Mouse (Mus musculus): Measurements from ENCODE around the gene 2410004B18Rik.
"Not testable (repeated sequence)": the region's sequence is repeated elsewhere in the genome, so short reads cannot be mapped to it uniquely, and the experiment has no call there.

2410004B18Rik gene

GRCm38 (mm10) chr3:145937505-145938404, at the start of gene 2410004B18Rik:
2410004B18Rik (plus strand) TSS chr3:145938014.
- peak; percentile 91 to 93 for DNase-seq

- no peak for DNase-seq
These were observed 47.3 kb upstream of the 2410004B18Rik start for GRCm38 (mm10) chr3:145890346-145891132.

- DNase-seq, result no peak
These were observed 45.4 kb upstream of the 2410004B18Rik start for GRCm38 (mm10) chr3:145892451-145892850.

- no peak for DNase-seq
These were observed 43.7 kb upstream of the 2410004B18Rik start for GRCm38 (mm10) chr3:145894131-145894530.

- DNase-seq, result no peak
These were observed 40.1 kb upstream of the 2410004B18Rik start for GRCm38 (mm10) chr3:145897749-145898148.

- no peak for DNase-seq
These were observed 38.0 kb upstream of the 2410004B18Rik start for GRCm38 (mm10) chr3:145899832-145900231.

- no peak for DNase-seq
These were observed 34.3 kb upstream of the 2410004B18Rik start for GRCm38 (mm10) chr3:145903530-145903929.

- peak; percentile 57 to 63 for DNase-seq
These were observed 32.7 kb upstream of the 2410004B18Rik start for GRCm38 (mm10) chr3:145904850-145905776.

- no peak for DNase-seq
These were observed 31.2 kb upstream of the 2410004B18Rik start for GRCm38 (mm10) chr3:145906582-145906981.

GRCm38 (mm10) chr3:145912512-145912911, 25.3 kb upstream of the 2410004B18Rik start:
- DNase-seq, result no peak

GRCm38 (mm10) chr3:145913263-145913662, 24.6 kb upstream of the 2410004B18Rik start:
- no peak for DNase-seq

GRCm38 (mm10) chr3:145913942-145914341, 23.9 kb upstream of the 2410004B18Rik start:
- not testable (repeated sequence) for DNase-seq

- no peak for DNase-seq
These were observed 21.4 kb upstream of the 2410004B18Rik start for GRCm38 (mm10) chr3:145916374-145916773.

- DNase-seq, result no peak
These were observed 21.0 kb upstream of the 2410004B18Rik start for GRCm38 (mm10) chr3:145916826-145917225.

GRCm38 (mm10) chr3:145922019-145922854, 15.6 kb upstream of the 2410004B18Rik start, which contains the start of gene Bcl10:
Bcl10 (plus strand) TSS chr3:145922804.
- no peak for DNase-seq

- no peak for DNase-seq
These were observed 14.8 kb upstream of the 2410004B18Rik start for GRCm38 (mm10) chr3:145922971-145923370.

GRCm38 (mm10) chr3:145923874-145924577, 13.8 kb upstream of the 2410004B18Rik start:
- DNase-seq, result peak; percentile 95 to 98

- peak in 1 of 2 experiments; percentile 49 for DNase-seq
These were observed 13.0 kb upstream of the 2410004B18Rik start for GRCm38 (mm10) chr3:145924649-145925337.

GRCm38 (mm10) chr3:145925506-145925905, 12.3 kb upstream of the 2410004B18Rik start:
- DNase-seq, result no peak

Measured in cerebellum, postnatal 36 days (tissue).